Mouse (Mus musculus) retina, embryonic 14.5 days (tissue): ENCODE data around the gene Orc2.
A peak's percentile ranks its signal among the peaks of the same experiment; 100 is the strongest.

Source experiments
- DNase-seq: peaks from one replicate; pipeline ENCODE4 v3.0.0-alpha.2; 2015; ENCODE audit warnings: low spot score

The Orc2 gene

GRCm38 (mm10) chr1:58423371-58424248 is 81.3 kb downstream of the Orc2 start, which contains the start of gene Clk1:
Gene Clk1 (minus strand): TSS chr1:58424066.
- peak; percentile 98 for DNase-seq

GRCm38 (mm10) chr1:58422879-58423278 is 82.0 kb downstream of the Orc2 start:
- peak; percentile 74 for DNase-seq

GRCm38 (mm10) chr1:58420961-58421360 is 83.9 kb downstream of the Orc2 start:
- no peak for DNase-seq

- DNase-seq: no peak
Measured at GRCm38 (mm10) chr1:58420032-58420431, 84.9 kb downstream of the Orc2 start.

- DNase-seq: no peak
Measured at GRCm38 (mm10) chr1:58416048-58416447, 88.9 kb downstream of the Orc2 start.

- no peak for DNase-seq
Measured at GRCm38 (mm10) chr1:58415442-58415841, 89.5 kb downstream of the Orc2 start.
